Mouse (Mus musculus): ENCODE measurements around the gene Agpat1. TPM values are rescaled to one million over a fixed set of nuclear protein-coding genes. Genes with fewer than 3 reads are reported as not detected.

The Agpat1 gene
- polyA plus RNA-seq (2017; shearing (Covaris generic)): 21.4 TPM

DNA sequence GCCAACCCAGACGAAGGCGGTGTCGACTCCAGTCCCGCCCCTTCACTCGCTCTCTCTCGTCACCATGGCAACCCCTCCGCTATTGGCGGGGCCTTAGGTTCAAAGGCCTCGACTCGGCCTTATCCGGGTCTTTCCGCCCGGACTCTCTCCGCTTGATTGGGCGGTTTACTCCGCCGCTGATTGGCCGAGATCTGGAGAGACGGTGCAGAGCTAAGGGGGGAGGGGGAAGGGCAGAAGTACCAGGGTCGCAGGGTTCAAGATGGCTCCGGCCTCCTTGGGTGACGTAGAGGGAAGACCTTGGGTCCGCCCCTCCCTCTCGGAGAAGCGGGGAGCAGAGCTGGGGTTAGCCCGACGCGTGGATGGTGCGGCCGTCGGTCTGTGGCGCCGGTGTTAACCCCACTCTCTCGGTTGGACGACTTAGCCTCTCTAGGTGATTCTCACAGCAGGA lies at the start of gene Agpat1:
TSS of gene Agpat1 (plus strand) at position 202 of the 448 bp plus-strand sequence.

GRCm38 (mm10) chr17:34564003-34564421 lies 40.0 kb upstream of the Agpat1 start, which contains the start of gene Notch4:
Gene Notch4, plus strand, starts transcription at chr17:34564268.

DNA sequence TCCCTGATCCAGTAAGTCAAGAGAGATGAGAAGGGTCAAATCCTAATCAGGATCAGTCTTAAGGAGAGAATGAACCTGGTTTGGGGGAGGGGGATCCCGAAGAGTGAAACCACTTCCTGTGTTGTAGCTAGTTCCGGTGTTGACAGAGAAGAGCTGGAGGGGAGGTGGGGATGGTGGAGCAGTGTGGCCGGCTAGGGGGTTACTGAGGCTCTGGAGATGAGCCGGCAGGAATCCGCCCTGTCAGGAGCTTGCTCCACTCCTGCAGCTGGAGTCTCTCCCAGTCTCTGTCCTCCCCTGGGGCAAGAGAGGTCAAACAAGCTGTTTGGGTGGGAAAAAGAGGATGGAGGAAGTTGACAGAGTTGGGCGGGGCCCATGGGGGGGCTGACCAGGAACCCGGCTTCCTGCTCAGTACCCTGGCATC lies 14.4 kb upstream of the Agpat1 start, which contains the start of gene Gpsm3:
TSS of gene Gpsm3 (plus strand) at position 126 of the 421 bp plus-strand sequence.

DNA sequence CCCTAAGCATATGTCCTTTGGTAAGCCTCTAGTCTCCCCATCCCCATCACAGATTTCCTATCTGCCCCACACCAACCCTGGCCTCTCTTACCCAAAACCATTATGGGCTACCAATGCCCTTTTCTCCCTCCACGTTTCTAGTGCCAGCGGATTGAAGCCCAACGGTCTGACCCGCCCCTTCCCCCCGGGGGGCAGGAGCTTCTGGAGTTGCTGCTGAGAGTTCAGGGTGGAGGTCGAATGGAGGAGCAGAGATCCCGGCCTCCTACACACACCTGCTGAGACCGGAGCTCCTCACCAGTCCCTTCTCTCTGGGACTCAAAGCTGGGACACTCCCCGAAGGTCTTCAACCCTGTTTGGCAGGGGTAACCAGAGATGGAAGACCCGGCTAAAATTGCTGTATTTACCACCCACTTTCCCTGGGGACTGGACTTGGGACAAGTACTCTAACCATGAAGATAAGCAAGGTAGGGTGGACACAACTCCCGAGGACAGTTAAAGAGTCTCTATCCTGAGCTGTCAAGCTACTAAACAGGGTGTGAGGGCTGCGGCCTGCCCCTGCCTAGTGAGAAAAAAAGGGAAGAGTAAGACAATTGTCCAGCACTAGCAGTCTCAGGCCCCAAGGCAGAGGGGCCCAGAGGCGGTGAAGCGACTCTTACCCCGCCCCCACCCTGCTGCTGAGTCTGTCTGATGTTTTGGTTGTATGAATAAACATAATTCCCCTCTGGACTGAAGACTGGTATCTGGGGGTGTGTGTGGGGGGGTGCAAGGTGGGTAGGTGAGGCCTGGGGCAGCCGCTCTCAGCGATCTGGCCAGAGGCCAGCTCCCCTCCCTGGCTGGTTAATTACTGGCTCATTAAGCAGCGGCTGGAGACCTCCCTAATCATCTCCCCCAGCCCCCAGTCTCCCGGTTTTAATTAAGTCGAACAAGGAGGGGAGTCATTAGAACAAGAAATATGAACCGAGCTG lies 12.8 kb upstream of the Agpat1 start, which contains the start of gene Pbx2:
TSS of gene Pbx2 (plus strand) at position 238 of the 965 bp plus-strand sequence.

GRCm38 (mm10) chr17:34597566-34598095 lies 6.4 kb upstream of the Agpat1 start, which contains the start of gene Ager:
Gene Ager, plus strand, starts transcription at chr17:34597862.

GRCm38 (mm10) chr17:34603375-34604060 lies 544 bp upstream of the Agpat1 start, which contains the start of gene Rnf5:
Gene Rnf5, minus strand, starts transcription at chr17:34603690.

GRCm38 (mm10) chr17:34615871-34616270 lies 11.8 kb downstream of the Agpat1 start, which contains the start of gene Egfl8:
Gene Egfl8, minus strand, starts transcription at chr17:34615971.

GRCm38 (mm10) chr17:34627943-34628643 lies 24.0 kb downstream of the Agpat1 start, which contains the start of gene Ppt2:
Gene Ppt2, minus strand, starts transcription at chr17:34628510.

DNA sequence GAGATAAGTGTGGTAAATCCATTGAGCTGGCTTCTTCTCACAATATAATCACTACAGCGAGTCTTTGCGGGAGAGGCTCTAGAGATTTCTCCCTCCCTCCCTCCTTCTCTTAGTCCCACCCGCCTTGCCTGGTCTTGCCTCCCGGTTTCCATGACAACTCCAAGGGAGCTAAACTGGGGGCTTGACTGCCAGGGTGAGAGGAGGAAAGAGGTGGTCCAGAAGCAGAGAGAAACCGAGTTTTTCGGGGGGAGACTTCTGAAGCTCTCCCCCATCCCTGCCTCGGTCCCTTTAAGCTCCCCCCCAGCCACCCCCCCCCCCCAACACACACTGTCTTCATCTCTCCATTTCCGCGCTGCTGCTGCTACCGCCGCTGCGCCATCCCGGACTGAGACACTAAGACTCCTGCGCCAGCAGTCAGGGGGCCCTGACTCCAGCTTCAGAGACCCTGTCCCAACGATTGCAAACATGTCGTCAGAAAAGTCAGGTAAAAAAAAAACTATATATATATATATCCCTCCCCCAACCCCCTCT lies 25.2 kb downstream of the Agpat1 start, which contains the start of gene Prrt1:
TSS of gene Prrt1 (plus strand) at position 313 of the 531 bp plus-strand sequence.

DNA sequence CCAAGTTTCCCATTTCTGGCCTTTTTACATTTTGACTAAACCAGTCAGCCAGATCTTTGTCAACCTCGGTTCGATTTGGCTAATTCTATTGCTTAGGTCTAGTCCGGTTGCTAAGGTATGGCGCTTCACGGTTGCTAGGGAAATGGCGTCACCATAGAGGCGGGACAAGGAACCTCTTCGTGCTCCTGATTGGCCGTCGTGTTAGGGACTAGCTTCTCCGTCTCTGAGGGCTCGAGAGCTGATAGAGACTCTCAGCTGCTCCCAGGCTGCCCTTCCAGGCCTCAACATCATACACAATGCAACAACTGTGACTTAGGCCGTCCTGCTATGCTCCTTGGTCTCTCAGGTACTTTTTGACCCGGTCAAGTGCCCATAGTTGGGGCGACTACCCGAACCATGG lies 40.5 kb downstream of the Agpat1 start, which contains the start of gene Fkbpl:
TSS of gene Fkbpl (plus strand) at position 157 of the 400 bp plus-strand sequence.

GRCm38 (mm10) chr17:34646906-34647787 lies 43.1 kb downstream of the Agpat1 start, which contains the start of gene Atf6b:
Gene Atf6b, plus strand, starts transcription at chr17:34647146.

Other genes with a start within 250 kb of the Agpat1 start
- gene Btnl2, start 249.4 kb upstream of the Agpat1 start, polyA plus RNA-seq (2017; shearing (Covaris generic)): not detected
- not detected for gene Btnl1, start 227.1 kb upstream of the Agpat1 start, polyA plus RNA-seq (2017; shearing (Covaris generic))
- 1.6 TPM for gene BC051142, start 205.4 kb upstream of the Agpat1 start, polyA plus RNA-seq (2017; shearing (Covaris generic))
- gene Btnl4, start 126.9 kb upstream of the Agpat1 start, polyA plus RNA-seq (2017; shearing (Covaris generic)): not detected
- not detected for gene Btnl6, start 86.9 kb upstream of the Agpat1 start, polyA plus RNA-seq (2017; shearing (Covaris generic))
- gene Notch4, start 40.0 kb upstream of the Agpat1 start, polyA plus RNA-seq (2017; shearing (Covaris generic)): 0.51 TPM
- 234 TPM for gene Gpsm3, start 14.5 kb upstream of the Agpat1 start, polyA plus RNA-seq (2017; shearing (Covaris generic))
- 6.4 TPM for gene Pbx2, start 13.0 kb upstream of the Agpat1 start, polyA plus RNA-seq (2017; shearing (Covaris generic))
- 0.60 TPM for gene Ager, start 6.4 kb upstream of the Agpat1 start, polyA plus RNA-seq (2017; shearing (Covaris generic))
- gene Rnf5, start 572 bp upstream of the Agpat1 start, polyA plus RNA-seq (2017; shearing (Covaris generic)): 58.0 TPM
- gene Egfl8, start 11.7 kb downstream of the Agpat1 start, polyA plus RNA-seq (2017; shearing (Covaris generic)): 0.92 TPM
- 25.0 TPM for gene Ppt2, start 24.2 kb downstream of the Agpat1 start, polyA plus RNA-seq (2017; shearing (Covaris generic))
- 20.2 TPM for gene Prrt1, start 25.3 kb downstream of the Agpat1 start, polyA plus RNA-seq (2017; shearing (Covaris generic))
- 3.2 TPM for gene Fkbpl, start 40.5 kb downstream of the Agpat1 start, polyA plus RNA-seq (2017; shearing (Covaris generic))
- gene Atf6b, start 42.9 kb downstream of the Agpat1 start, polyA plus RNA-seq (2017; shearing (Covaris generic)): 56.1 TPM
- gene Tnxb, start 66.3 kb downstream of the Agpat1 start, polyA plus RNA-seq (2017; shearing (Covaris generic)): not detected
- not detected for gene C4b, start 139.6 kb downstream of the Agpat1 start, polyA plus RNA-seq (2017; shearing (Covaris generic))
- not detected for gene Cyp21a1, start 200.3 kb downstream of the Agpat1 start, polyA plus RNA-seq (2017; shearing (Covaris generic))
- gene Stk19, start 232.7 kb downstream of the Agpat1 start, polyA plus RNA-seq (2017; shearing (Covaris generic)): 25.8 TPM
- 123 TPM for gene Dxo, start 232.8 kb downstream of the Agpat1 start, polyA plus RNA-seq (2017; shearing (Covaris generic))
- gene Skiv2l, start 245.9 kb downstream of the Agpat1 start, polyA plus RNA-seq (2017; shearing (Covaris generic)): 128 TPM
- 49.5 TPM for gene Nelfe, start 246.1 kb downstream of the Agpat1 start, polyA plus RNA-seq (2017; shearing (Covaris generic))

All from effector memory CD4-positive, alpha-beta T cell, adult 5 months (primary cell).